Mouse (Mus musculus): ENCODE results near the gene Gm20498. TPM values are rescaled to one million over a fixed set of nuclear protein-coding genes. Genes with fewer than 3 reads are reported as not detected.

The Gm20498 gene
- 20.4 TPM for total RNA-seq (2023)

GRCm38 (mm10) chr12:81532316-81533028, at the start of gene Gm20498, which contains the start of gene Synj2bp:
Gene Gm20498 (minus strand): TSS chr12:81532905.
Gene Synj2bp (minus strand): TSS chr12:81532911.

GRCm38 (mm10) chr12:81568374-81568773, 35.7 kb upstream of the Gm20498 start, which contains the start of gene Adam21:
Gene Adam21 (minus strand): TSS chr12:81568474.

GRCm38 (mm10) chr12:81484727-81485191, 47.9 kb downstream of the Gm20498 start, which contains the start of gene Cox16:
Gene Cox16 (minus strand): TSS chr12:81485127.

GRCm38 (mm10) chr12:81421846-81422245, 110.9 kb downstream of the Gm20498 start, which contains the start of gene Adam4:
Gene Adam4 (minus strand): TSS chr12:81421946.

GRCm38 (mm10) chr12:81379364-81379763, 153.3 kb downstream of the Gm20498 start, which contains the start of gene Gm4787:
Gene Gm4787 (minus strand): TSS chr12:81379464.

GRCm38 (mm10) chr12:81332875-81333421, 199.8 kb downstream of the Gm20498 start, which contains the start of gene Slc8a3:
Gene Slc8a3 (minus strand): TSS chr12:81333180.

Other genes with a start within 250 kb of the Gm20498 start
- gene Slc8a3, start 199.7 kb downstream of the Gm20498 start, total RNA-seq (2023): not detected
- gene Gm4787, start 153.4 kb downstream of the Gm20498 start, total RNA-seq (2023): 0.67 TPM
- 1.2 TPM for gene Adam4, start 111.0 kb downstream of the Gm20498 start, total RNA-seq (2023)
- 75.8 TPM for gene Cox16, start 47.8 kb downstream of the Gm20498 start, total RNA-seq (2023)
- 28.2 TPM for gene Synj2bp, start within 50 bp of the Gm20498 start, total RNA-seq (2023)
- 0.40 TPM for gene Adam21, start 35.6 kb upstream of the Gm20498 start, total RNA-seq (2023)
- gene Med6, start 62.1 kb upstream of the Gm20498 start, total RNA-seq (2023): 55.6 TPM
- not detected for gene Ttc9, start 98.3 kb upstream of the Gm20498 start, total RNA-seq (2023)
- gene Map3k9, start 248.3 kb upstream of the Gm20498 start, total RNA-seq (2023): 6.2 TPM